In genomic region chr7:125561085-125561690, GRCm38 (mm10) we compare ENCODE assay signal across 8 mouse cellular contexts. TPM values are rescaled to one million over a fixed set of nuclear protein-coding genes. Genes with fewer than 3 reads are reported as not detected.
DNase-seq lines count a peak whose midpoint lies in the region; ATAC-seq lines count a peak whose summit lies in the region.

No protein-coding gene starts in this region.

- H3K4me3 ChIP-seq in midbrain, embryonic 11.5 days (ENCODE audit: low read depth, low read length) = no peak overlapping the region
- no peak overlapping the region for H3K4me3 ChIP-seq in midbrain, embryonic 13.5 days (replicated peaks)
- H3K4me3 ChIP-seq in liver, embryonic 13.5 days (replicated peaks) = no peak overlapping the region
- H3K4me3 ChIP-seq in forebrain, embryonic 12.5 days (replicated peaks) = no peak overlapping the region

- no peaks in the 10 kb centered on the region for H3K36me3 ChIP-seq in midbrain, embryonic 11.5 days (ENCODE audit: control insufficient read depth, insufficient read depth, low read length)
- no peaks in the 10 kb centered on the region for H3K36me3 ChIP-seq in midbrain, embryonic 13.5 days
- H3K36me3 ChIP-seq in liver, embryonic 13.5 days = no peaks in the 10 kb centered on the region
- H3K36me3 ChIP-seq in forebrain, embryonic 12.5 days (replicated peaks) = no peaks in the 10 kb centered on the region

- H3K27ac ChIP-seq in midbrain, embryonic 11.5 days (ENCODE audit: low read depth, low read length) = no peak overlapping the region
- H3K27ac ChIP-seq in midbrain, embryonic 13.5 days = no peak overlapping the region
- no peak overlapping the region for H3K27ac ChIP-seq in liver, embryonic 13.5 days
- H3K27ac ChIP-seq in forebrain, embryonic 12.5 days = no peak overlapping the region

- H3K9me3 ChIP-seq in midbrain, embryonic 11.5 days (ENCODE audit: control insufficient read depth, low read length) = no peaks in the 10 kb centered on the region
- H3K9me3 ChIP-seq in midbrain, embryonic 13.5 days = no peaks in the 10 kb centered on the region
- no peaks in the 10 kb centered on the region for H3K9me3 ChIP-seq in liver, embryonic 13.5 days (replicated peaks)
- no peaks in the 10 kb centered on the region for H3K9me3 ChIP-seq in forebrain, embryonic 12.5 days

- H3K9ac ChIP-seq in midbrain, embryonic 11.5 days (ENCODE audit: low read length) = no peak overlapping the region
- H3K9ac ChIP-seq in midbrain, embryonic 13.5 days (replicated peaks) = no peak overlapping the region
- no peak overlapping the region for H3K9ac ChIP-seq in liver, embryonic 13.5 days
- no peak overlapping the region for H3K9ac ChIP-seq in forebrain, embryonic 12.5 days

- DNase-seq in midbrain, embryonic 11.5 days (ENCODE audit: low spot score, missing footprints) = peak; percentile 62
- peak; percentile 92 for DNase-seq in adrenal gland, postnatal 25 days
- peak; percentile 84 for DNase-seq in heart, postnatal 4 days
- DNase-seq in liver, embryonic 13.5 days = peak; percentile 50
- peak; percentile 60 for DNase-seq in ovary, postnatal 14 days (ENCODE audit: low spot score)
- DNase-seq in thymus, postnatal 4 days = peak; percentile 68

- H3K4me2 ChIP-seq in midbrain, embryonic 11.5 days = no peak overlapping the region
- no peak overlapping the region for H3K4me2 ChIP-seq in midbrain, embryonic 13.5 days (replicated peaks)
- no peak overlapping the region for H3K4me2 ChIP-seq in liver, embryonic 13.5 days
- H3K4me2 ChIP-seq in forebrain, embryonic 12.5 days = no peak overlapping the region

- WGBS in midbrain, embryonic 11.5 days = 77% methylated on average over 9 of the region's 9 CpGs
- WGBS in midbrain, embryonic 13.5 days = 67% methylated on average over 9 of the region's 9 CpGs
- 41% methylated on average over 9 of the region's 9 CpGs for WGBS in liver, embryonic 13.5 days (ENCODE audit: insufficient replicate concordance)
- WGBS in forebrain, embryonic 12.5 days = 72% methylated on average over 9 of the region's 9 CpGs

- no peak for ATAC-seq in midbrain, embryonic 11.5 days (ENCODE audit: low FRiP score)
- ATAC-seq in midbrain, embryonic 13.5 days = no peak
- peak; percentile 72 for ATAC-seq in liver, embryonic 13.5 days (ENCODE audit: low read depth)
- no peak for ATAC-seq in forebrain, embryonic 12.5 days (ENCODE audit: low FRiP score)

- H3K27me3 ChIP-seq in midbrain, embryonic 11.5 days (ENCODE audit: control insufficient read depth, insufficient read depth, low read length) = no peaks in the 10 kb centered on the region
- no peaks in the 10 kb centered on the region for H3K27me3 ChIP-seq in midbrain, embryonic 13.5 days
- H3K27me3 ChIP-seq in liver, embryonic 13.5 days = no peaks in the 10 kb centered on the region
- peaks cover 5% of the 10 kb centered on the region; the same call in 1 of the 2 replicates for H3K27me3 ChIP-seq in forebrain, embryonic 12.5 days

- H3K4me1 ChIP-seq in midbrain, embryonic 11.5 days (ENCODE audit: control insufficient read depth, insufficient read depth, low read length) = 0 out of 2 replicates have a peak, but pooled peaks cover 3% of the 10 kb centered on the region
- H3K4me1 ChIP-seq in midbrain, embryonic 13.5 days (replicated peaks) = no peaks in the 10 kb centered on the region
- H3K4me1 ChIP-seq in liver, embryonic 13.5 days (replicated peaks) = peaks cover 48% of the 10 kb centered on the region
- no peaks in the 10 kb centered on the region for H3K4me1 ChIP-seq in forebrain, embryonic 12.5 days

RNA-seq across cellular contexts. Expression of gene Il4ra, which starts 9.3 kb away (rescaled TPM):
- 2.6 and 3.5 TPM in 2 replicates for polyA plus RNA-seq in midbrain, embryonic 11.5 days (2014; fragmentation: Nextera tagmentation; extraction: Ambion mirVana)
- polyA plus RNA-seq in midbrain, embryonic 13.5 days (2015; fragmentation: Nextera tagmentation; extraction: Ambion mirVana) = 3.0 and 3.9 TPM in 2 replicates
- total RNA-seq in adrenal gland, postnatal 25 days (2021) = 100 and 101 TPM in 2 replicates
- 10 to 100 TPM; 22.2 to 23.7 TPM for total RNA-seq in heart, postnatal 4 days (2021)
- 2.9 and 3.1 TPM in 2 replicates for polyA plus RNA-seq in liver, embryonic 13.5 days (2015; fragmentation: Nextera tagmentation; extraction: Ambion mirVana)
- polyA plus RNA-seq in forebrain, embryonic 12.5 days (2016; fragmentation: Nextera tagmentation; extraction: Ambion mirVana) = 3.4 and 3.5 TPM in 2 replicates

RNA-seq across cellular contexts. Expression of gene Il21r, which starts 42.0 kb away (rescaled TPM):
- 0.36 and 0.43 TPM in 2 replicates for polyA plus RNA-seq in midbrain, embryonic 11.5 days (2014; fragmentation: Nextera tagmentation; extraction: Ambion mirVana)
- 0.31 and 0.48 TPM in 2 replicates for polyA plus RNA-seq in midbrain, embryonic 13.5 days (2015; fragmentation: Nextera tagmentation; extraction: Ambion mirVana)
- 0.43 TPM in 1 of 2 replicates, not detected in the other for total RNA-seq in adrenal gland, postnatal 25 days (2021)
- under 1 TPM; 0.50 to 0.69 TPM for total RNA-seq in heart, postnatal 4 days (2021)
- polyA plus RNA-seq in liver, embryonic 13.5 days (2015; fragmentation: Nextera tagmentation; extraction: Ambion mirVana) = 0.95 and 1.1 TPM in 2 replicates
- polyA plus RNA-seq in forebrain, embryonic 12.5 days (2016; fragmentation: Nextera tagmentation; extraction: Ambion mirVana) = 0.12 and 0.31 TPM in 2 replicates
